Mouse (Mus musculus) heart, postnatal 25 days (tissue): ENCODE results near the gene Ogfod1. TPM values are rescaled to one million over a fixed set of nuclear protein-coding genes. Genes with fewer than 3 reads are reported as not detected.

ENCODE experiments used
- total RNA-seq, 2 experiments: library from RNA; stranded (reverse); gene quantifications; 2 replicates each; pipeline ENCODE4 v1.2.3; 2021

Ogfod1 gene
- total RNA-seq, 2 experiments from 2014 or later: 29.5 to 30.1 TPM

Other genes with a start within 250 kb of the Ogfod1 start
- 10 to 100 TPM; 26.0 to 27.4 TPM for gene Gnao1, start 227.2 kb upstream of the Ogfod1 start, total RNA-seq
- gene Amfr, start 24.4 kb upstream of the Ogfod1 start, total RNA-seq: 100 to 1,000 TPM; 112 to 121 TPM
- 10 to 100 TPM; 24.8 to 27.1 TPM for gene Nudt21, start 167 bp upstream of the Ogfod1 start, total RNA-seq
- 1 to 10 TPM; 4.2 to 7.4 TPM for gene Bbs2, start 61.7 kb downstream of the Ogfod1 start, total RNA-seq
- not detected for gene Mt4, start 100.0 kb downstream of the Ogfod1 start, total RNA-seq
- 1 to 10 TPM; 3.2 to 5.6 TPM for gene Mt3, start 115.4 kb downstream of the Ogfod1 start, total RNA-seq
- gene Mt2, start 135.5 kb downstream of the Ogfod1 start, total RNA-seq: 100 to 1,000 TPM in 1 of 2 experiments, 10 to 100 TPM in 1; 47.6 to 115 TPM
- 100 to 1,000 TPM; 270 to 370 TPM for gene Mt1, start 141.9 kb downstream of the Ogfod1 start, total RNA-seq
- gene Nup93, start 177.4 kb downstream of the Ogfod1 start, total RNA-seq: 10 to 100 TPM; 15.3 to 15.5 TPM